In the genomic region with DNA sequence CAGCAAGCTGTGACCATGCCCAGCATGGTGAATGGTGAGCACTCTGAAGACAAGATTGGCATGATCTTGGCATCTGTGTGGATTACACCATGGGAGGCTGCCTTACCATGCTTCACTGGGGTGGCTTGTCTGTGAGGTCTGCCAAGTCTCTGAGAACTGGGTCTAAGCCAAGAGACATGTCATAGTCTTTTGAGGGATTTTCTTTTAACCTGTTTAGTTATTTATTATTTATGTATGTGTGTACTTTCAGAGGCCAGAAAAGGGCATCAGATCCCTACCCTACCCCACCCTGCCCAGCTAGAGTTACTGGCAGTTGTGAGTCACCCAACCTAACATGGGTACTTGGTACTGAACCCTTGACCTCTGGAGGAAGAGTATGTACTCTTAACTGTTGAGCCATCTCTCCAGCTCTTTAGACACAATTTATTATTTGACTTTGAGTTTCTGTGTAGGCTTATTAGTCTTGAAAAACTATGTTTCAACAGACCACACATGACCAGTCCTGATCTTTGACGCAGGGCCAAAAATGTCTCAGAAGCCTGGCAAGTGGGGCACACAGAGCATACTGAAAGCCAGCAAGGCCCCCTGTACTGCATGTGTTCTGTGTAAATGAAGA, we compare ENCODE assay signal across 11 mouse cellular contexts. TPM values are rescaled to one million over a fixed set of nuclear protein-coding genes. Genes with fewer than 3 reads are reported as not detected.
DNase-seq lines count a peak whose midpoint lies in the region; ATAC-seq and TF ChIP-seq lines count a peak whose summit lies in the region.
"Had no signal": no experiment of that assay in that cellular context is flagged by ENCODE, and none has a peak within 500 bp of the region (broad histone marks: within the 10 kb centered on the region; RNA-seq: fewer than 3 reads in every experiment).

No protein-coding gene starts in this region.

- no peak overlapping the region for H3K4me2 ChIP-seq in forebrain, embryonic 13.5 days
- H3K4me2 ChIP-seq in forebrain, embryonic 12.5 days = no peak overlapping the region
- H3K4me2 ChIP-seq in liver, postnatal 0 days (ENCODE audit: low read depth, low read length) = no peak overlapping the region
- H3K4me2 ChIP-seq in liver, embryonic 12.5 days = no peak overlapping the region
- H3K4me2 ChIP-seq in kidney, postnatal 0 days (ENCODE audit: low read length) = no peak overlapping the region
- H3K4me2 ChIP-seq: limb, embryonic 13.5 days; stomach, embryonic 15.5 days had no signal

- H3K9ac ChIP-seq in forebrain, embryonic 13.5 days = no peak overlapping the region
- no peak overlapping the region for H3K9ac ChIP-seq in forebrain, embryonic 12.5 days
- H3K9ac ChIP-seq in liver, postnatal 0 days (replicated peaks) = no peak overlapping the region
- no peak overlapping the region for H3K9ac ChIP-seq in liver, embryonic 12.5 days
- no peak overlapping the region for H3K9ac ChIP-seq in kidney, postnatal 0 days (ENCODE audit: low read depth, low read length)
- H3K9ac ChIP-seq: limb, embryonic 13.5 days; stomach, embryonic 15.5 days had no signal

- 100% methylated on average over 1 of the region's 1 CpGs for WGBS in forebrain, embryonic 13.5 days
- 94% methylated on average over 1 of the region's 1 CpGs for WGBS in forebrain, embryonic 12.5 days
- 85% methylated on average over 1 of the region's 1 CpGs for WGBS in liver, postnatal 0 days (ENCODE audit: insufficient replicate concordance)
- WGBS in liver, embryonic 12.5 days (ENCODE audit: insufficient replicate concordance) = 90% methylated on average over 1 of the region's 1 CpGs
- 76% methylated on average over 1 of the region's 1 CpGs for WGBS in kidney, postnatal 0 days

- no peak overlapping the region for H3K27ac ChIP-seq in forebrain, embryonic 13.5 days
- no peak overlapping the region for H3K27ac ChIP-seq in forebrain, embryonic 12.5 days
- no peak overlapping the region for H3K27ac ChIP-seq in liver, postnatal 0 days (ENCODE audit: low read depth)
- H3K27ac ChIP-seq in liver, embryonic 12.5 days = no peak overlapping the region
- peak overlapping the region; percentile 36; the same call in 1 of the 2 replicates for H3K27ac ChIP-seq in kidney, postnatal 0 days
- H3K27ac ChIP-seq: limb, embryonic 13.5 days; stomach, embryonic 15.5 days had no signal

- DNase-seq in liver, postnatal 0 days = no peak
- DNase-seq in cerebellum, adult 11 months = peak; percentile 48
- DNase-seq in kidney, postnatal 0 days (ENCODE audit: low spot score) = no peak
- DNase-seq in spleen, postnatal 4 days (ENCODE audit: low spot score in 2 of 2) = no peak
- DNase-seq in right cerebral cortex, postnatal 25 days = no peak

- no peaks in the 10 kb centered on the region for H3K36me3 ChIP-seq in forebrain, embryonic 13.5 days (ENCODE audit: poor library complexity, severe bottlenecking)
- H3K36me3 ChIP-seq in forebrain, embryonic 12.5 days (replicated peaks) = no peaks in the 10 kb centered on the region
- no peaks in the 10 kb centered on the region for H3K36me3 ChIP-seq in liver, postnatal 0 days (replicated peaks; ENCODE audit: insufficient read depth, low read length)
- H3K36me3 ChIP-seq in liver, embryonic 12.5 days = peaks cover 4% of the 10 kb centered on the region; the same call in 1 of the 2 replicates
- no peaks in the 10 kb centered on the region for H3K36me3 ChIP-seq in kidney, postnatal 0 days (ENCODE audit: insufficient read depth, low read length)
- H3K36me3 ChIP-seq: limb, embryonic 13.5 days; stomach, embryonic 15.5 days had no signal

- no peaks in the 10 kb centered on the region for H3K27me3 ChIP-seq in forebrain, embryonic 13.5 days
- H3K27me3 ChIP-seq in forebrain, embryonic 12.5 days = no peaks in the 10 kb centered on the region
- no peaks in the 10 kb centered on the region for H3K27me3 ChIP-seq in liver, postnatal 0 days (ENCODE audit: insufficient read depth, low read length)
- no peaks in the 10 kb centered on the region for H3K27me3 ChIP-seq in liver, embryonic 12.5 days (replicated peaks)
- no peaks in the 10 kb centered on the region for H3K27me3 ChIP-seq in kidney, postnatal 0 days (ENCODE audit: insufficient read depth, low read length)
- H3K27me3 ChIP-seq: limb, embryonic 13.5 days; stomach, embryonic 15.5 days had no signal

- no peak for TF ChIP-seq CTCF in liver, postnatal 0 days (IDR thresholded peaks at IDR 0.05; ENCODE audit: low read depth)
- no peak for TF ChIP-seq CTCF in kidney, postnatal 0 days (IDR thresholded peaks at IDR 0.05; ENCODE audit: low read depth)

- no peak overlapping the region for H3K4me3 ChIP-seq in forebrain, embryonic 13.5 days
- H3K4me3 ChIP-seq in forebrain, embryonic 12.5 days (replicated peaks) = no peak overlapping the region
- H3K4me3 ChIP-seq in liver, postnatal 0 days (ENCODE audit: low read depth, low read length) = no peak overlapping the region
- H3K4me3 ChIP-seq in liver, embryonic 12.5 days = no peak overlapping the region
- no peak overlapping the region for H3K4me3 ChIP-seq in kidney, postnatal 0 days (replicated peaks; ENCODE audit: low read depth, low read length)
- H3K4me3 ChIP-seq: limb, embryonic 13.5 days; stomach, embryonic 15.5 days had no signal

- TF ChIP-seq EP300 in liver, postnatal 0 days (IDR thresholded peaks at IDR 0.05; ENCODE audit: low read depth) = no peak

- ATAC-seq in forebrain, embryonic 13.5 days = peak; percentile 82
- ATAC-seq in forebrain, embryonic 12.5 days (ENCODE audit: low FRiP score) = no peak
- ATAC-seq in liver, postnatal 0 days = peak; percentile 58; the same call in 1 of the 2 replicates
- no peak for ATAC-seq in liver, embryonic 12.5 days
- peak; percentile 71 for ATAC-seq in kidney, postnatal 0 days (replicated peaks; ENCODE audit: low FRiP score, low read depth)
- ATAC-seq: CD4-positive, CD25-positive, alpha-beta regulatory T cell, adult 4 months had no signal

- H3K9me3 ChIP-seq in forebrain, embryonic 13.5 days (replicated peaks) = 0 out of 2 replicates have a peak, but pooled peaks cover 5% of the 10 kb centered on the region
- peaks cover 3% of the 10 kb centered on the region; the same call in 1 of the 2 replicates for H3K9me3 ChIP-seq in forebrain, embryonic 12.5 days
- H3K9me3 ChIP-seq in liver, postnatal 0 days (ENCODE audit: low read length) = no peaks in the 10 kb centered on the region
- H3K9me3 ChIP-seq in liver, embryonic 12.5 days (replicated peaks) = peaks cover 2% of the 10 kb centered on the region
- no peaks in the 10 kb centered on the region for H3K9me3 ChIP-seq in kidney, postnatal 0 days (replicated peaks; ENCODE audit: low read length)
- H3K9me3 ChIP-seq: stomach, embryonic 15.5 days had no signal

- H3K4me1 ChIP-seq in forebrain, embryonic 13.5 days = peaks cover 7% of the 10 kb centered on the region; the same call in 1 of the 2 replicates
- H3K4me1 ChIP-seq in forebrain, embryonic 12.5 days = no peaks in the 10 kb centered on the region
- peaks cover 3% of the 10 kb centered on the region; the same call in 1 of the 2 replicates for H3K4me1 ChIP-seq in liver, postnatal 0 days (ENCODE audit: insufficient read depth)
- H3K4me1 ChIP-seq in liver, embryonic 12.5 days = 0 out of 2 replicates have a peak, but pooled peaks cover 7% of the 10 kb centered on the region
- H3K4me1 ChIP-seq in kidney, postnatal 0 days (replicated peaks; ENCODE audit: insufficient read depth, low read length) = 0 out of 2 replicates have a peak, but pooled peaks cover 7% of the 10 kb centered on the region

RNA-seq across cellular contexts. Expression of gene Tbc1d1, which starts 40.3 kb away (rescaled TPM):
- 15.9 and 16.5 TPM in 2 replicates for polyA plus RNA-seq in forebrain, embryonic 13.5 days (2015; fragmentation: Nextera tagmentation; extraction: Ambion mirVana)
- polyA plus RNA-seq in forebrain, embryonic 12.5 days (2016; fragmentation: Nextera tagmentation; extraction: Ambion mirVana) = 25.3 and 26.4 TPM in 2 replicates
- polyA plus RNA-seq in liver, postnatal 0 days (2015; fragmentation: Nextera tagmentation; extraction: Ambion mirVana) = 3.6 and 5.0 TPM in 2 replicates
- polyA plus RNA-seq in liver, embryonic 12.5 days (2016; fragmentation: Nextera tagmentation; extraction: Ambion mirVana) = 13.2 and 13.8 TPM in 2 replicates
- polyA plus RNA-seq in kidney, postnatal 0 days (2015; fragmentation: Nextera tagmentation; extraction: Ambion mirVana) = 26.2 and 29.8 TPM in 2 replicates

Comparison
In these comparisons a context has a peak if more than half of its experiments do, and no peak if none do; other contexts are left out.
1. ATAC-seq: peak in forebrain, embryonic 13.5 days (single experiment), liver, postnatal 0 days (single experiment) and kidney, postnatal 0 days (single experiment); none in forebrain, embryonic 12.5 days (single experiment) and liver, embryonic 12.5 days (single experiment).